Comparison of ENCODE assay signal across 9 mouse cellular contexts in genomic region chr10:76873948-76874347, GRCm38 (mm10).
A peak's percentile ranks its signal among the peaks of the same experiment; 100 is the strongest.
DNase-seq lines count a peak whose midpoint lies in the region; ATAC-seq lines count a peak whose summit lies in the region.
"Had no signal": no experiment of that assay in that cellular context is flagged by ENCODE, and none has a peak within 500 bp of the region (broad histone marks: within the 10 kb centered on the region; RNA-seq: fewer than 3 reads in every experiment).

No protein-coding gene starts in this region.

- H3K9ac ChIP-seq in forebrain, embryonic 12.5 days = no peak overlapping the region
- H3K9ac ChIP-seq: heart, embryonic 15.5 days had no signal

- no peaks in the 10 kb centered on the region for H3K9me3 ChIP-seq in heart, embryonic 10.5 days
- no peaks in the 10 kb centered on the region for H3K9me3 ChIP-seq in forebrain, embryonic 12.5 days
- H3K9me3 ChIP-seq: heart, embryonic 15.5 days had no signal

- no peaks in the 10 kb centered on the region for H3K36me3 ChIP-seq in heart, embryonic 10.5 days
- H3K36me3 ChIP-seq in forebrain, embryonic 12.5 days (replicated peaks) = no peaks in the 10 kb centered on the region
- H3K36me3 ChIP-seq: heart, embryonic 15.5 days had no signal

- no peak overlapping the region for H3K4me3 ChIP-seq in heart, embryonic 10.5 days
- H3K4me3 ChIP-seq in forebrain, embryonic 12.5 days (replicated peaks) = no peak overlapping the region
- H3K4me3 ChIP-seq: heart, embryonic 15.5 days had no signal

- no peak for ATAC-seq in inflammation-experienced regulatory T-cells, adult 6 months
- ATAC-seq in forebrain, embryonic 12.5 days (ENCODE audit: low FRiP score) = no peak

- no peak overlapping the region for H3K4me2 ChIP-seq in forebrain, embryonic 12.5 days
- H3K4me2 ChIP-seq: heart, embryonic 15.5 days had no signal

- 61% methylated on average over 10 of the region's 10 CpGs for WGBS in heart, embryonic 10.5 days
- 90% methylated on average over 10 of the region's 10 CpGs for WGBS in forebrain, embryonic 12.5 days

- DNase-seq in heart, embryonic 10.5 days (ENCODE audit: low spot score) = no peak
- DNase-seq in heart, postnatal 4 days = no peak
- DNase-seq in 3T3-L1 (ENCODE audit: low read depth, low spot score) = peak; percentile 85
- peak; percentile 50 for DNase-seq in cerebellum, adult 11 months
- peak; percentile 33 for DNase-seq in left cerebral cortex, postnatal 4 days
- no peak for DNase-seq in kidney, adult 11 months

- H3K27me3 ChIP-seq in heart, embryonic 10.5 days (ENCODE audit: insufficient read depth, poor library complexity, severe bottlenecking) = no peaks in the 10 kb centered on the region
- no peaks in the 10 kb centered on the region for H3K27me3 ChIP-seq in forebrain, embryonic 12.5 days
- H3K27me3 ChIP-seq: heart, embryonic 15.5 days had no signal

- 0 out of 2 replicates have a peak overlapping the region, but pooled peaks have one; percentile 29 for H3K27ac ChIP-seq in heart, embryonic 10.5 days
- no peak overlapping the region for H3K27ac ChIP-seq in forebrain, embryonic 12.5 days
- H3K27ac ChIP-seq: heart, embryonic 15.5 days had no signal

- intact Hi-C loops in left cerebral cortex, postnatal 4 days (cut with DNase I) = no loop called here

- H3K4me1 ChIP-seq in heart, embryonic 10.5 days = 0 out of 2 replicates have a peak, but pooled peaks cover 11% of the 10 kb centered on the region
- H3K4me1 ChIP-seq in forebrain, embryonic 12.5 days = peaks cover 10% of the 10 kb centered on the region

Comparison
In these comparisons a context has a peak if more than half of its experiments do, and no peak if none do; other contexts are left out.
1. DNase-seq: peak in 3T3-L1 (single experiment), cerebellum, adult 11 months (single experiment) and left cerebral cortex, postnatal 4 days (single experiment); none in heart, embryonic 10.5 days (single experiment), heart, postnatal 4 days (single experiment) and kidney, adult 11 months (single experiment).